Mouse (Mus musculus): ENCODE results near the gene Rap1gap.

- no peak for TF ChIP-seq POLR2A (IDR thresholded peaks at IDR 0.05; ENCODE audit: borderline replicate concordance, insufficient read depth, low read length)
- TF ChIP-seq CTCF (IDR thresholded peaks at IDR 0.05; ENCODE audit: borderline replicate concordance, insufficient read depth, low read depth, low read length): no peak
These were observed 40.9 kb downstream of the Rap1gap start for GRCm38 (mm10) chr4:137705379-137705778.

Measured in cerebellum, adult 2 months (tissue).